Mouse (Mus musculus) heart, embryonic 10.5 days (tissue): ENCODE results near the gene Gm10570. TPM values are rescaled to one million over a fixed set of nuclear protein-coding genes. Genes with fewer than 3 reads are reported as not detected.

Source experiments
- polyA plus RNA-seq: library from polyadenylated mRNA; unstranded; fragments of >200 nt; fragmentation: Nextera tagmentation; extraction: Ambion mirVana; gene quantifications from 2 replicates; pipeline ENCODE4 v1.2.1, GENCODE M21; 2016

Gene Gm10570
- polyA plus RNA-seq, 1 experiment from 2014 or later = 0.58 TPM

Other genes starting within 250 kb of the Gm10570 start
- gene Pef1, start 206.1 kb downstream of the Gm10570 start, polyA plus RNA-seq = 60.5 and 66.1 TPM in 2 replicates
- gene Hcrtr1, start 169.3 kb downstream of the Gm10570 start, polyA plus RNA-seq = 0.12 and 0.43 TPM in 2 replicates
- 39.0 and 45.2 TPM in 2 replicates for gene Tinagl1, start 133.6 kb downstream of the Gm10570 start, polyA plus RNA-seq
- gene Gm853, start 86.3 kb downstream of the Gm10570 start, polyA plus RNA-seq = not detected in 2 replicates
- 5.4 and 12.1 TPM in 2 replicates for gene Serinc2, start 29.5 kb downstream of the Gm10570 start, polyA plus RNA-seq
- 245 and 506 TPM in 2 replicates for gene Fabp3, start 79 bp downstream of the Gm10570 start, polyA plus RNA-seq
- gene Zcchc17, start 51.3 kb upstream of the Gm10570 start, polyA plus RNA-seq = 52.7 and 55.3 TPM in 2 replicates
- gene Snrnp40, start 51.5 kb upstream of the Gm10570 start, polyA plus RNA-seq = 114 and 151 TPM in 2 replicates